Mouse (Mus musculus) spleen, adult 2 months (tissue): ENCODE data around the gene Rbpjl.

Experiments used
- CTCF ChIP-seq: fragments of 200-500 bp; IDR thresholded peaks from 2 replicates; pipeline ENCODE4 v1.5.1; 2011; ENCODE audit warnings: mild to moderate bottlenecking, inconsistent platforms; ENCODE audit not compliant: insufficient read depth, insufficient read length, insufficient replicate concordance; ENCODE audit errors: extremely low read depth
- POLR2A ChIP-seq: fragments of 200-500 bp; IDR thresholded peaks from 2 replicates; pipeline ENCODE4 v1.6.1; 2011; ENCODE audit warnings: low read depth, low read length, inconsistent platforms

GRCm38 (mm10) chr2:164421306-164421705, 18.4 kb downstream of the Rbpjl start:
- TF ChIP-seq POLR2A (no peak), CTCF (no peak)
